Mouse (Mus musculus): ENCODE measurements at regions not wholly inside any gene's neighbourhood (a gene's known extent, or its start where the extent isn't known, plus 50 kb on each side); places are given as distances from the start of the nearest gene placed in this dataset. TPM values are rescaled to one million over a fixed set of nuclear protein-coding genes. Genes with fewer than 3 reads are reported as not detected.
A peak's percentile ranks its signal among the peaks of the same experiment; 100 is the strongest.

GRCm38 (mm10) chr1:30144997-30145396, 728.7 kb downstream of the Phf3 start:
- Histone ChIP-seq H3K4me2 (ENCODE audit: low read length) (no peak overlapping the region), H3K4me3 (ENCODE audit: low read depth, low read length) (no peak overlapping the region), H3K27ac (ENCODE audit: low read length) (no peak overlapping the region), H3K27me3 (ENCODE audit: control insufficient read depth, insufficient read depth, low read depth, low read length) (no peaks in the 10 kb centered on the region), H3K9ac (ENCODE audit: low read depth, low read length) (no peak overlapping the region), H3K9me3 (replicated peaks; ENCODE audit: control insufficient read depth, low read length, poor library complexity, severe bottlenecking) (no peaks in the 10 kb centered on the region), H3K4me1 (ENCODE audit: control insufficient read depth, insufficient read depth, low read length) (no peaks in the 10 kb centered on the region), H3K36me3 (ENCODE audit: control insufficient read depth, insufficient read depth, low read length) (no peaks in the 10 kb centered on the region)
- 78% methylated on average over 4 of the region's 4 CpGs for WGBS
- ATAC-seq: peak; percentile 84

GRCm38 (mm10) chr1:30114186-30114585, 759.5 kb downstream of the Phf3 start:
- no peak for ATAC-seq
- H3K4me3 ChIP-seq (ENCODE audit: low read depth, low read length): no peak overlapping the region
- 95% methylated on average over 3 of the region's 3 CpGs for WGBS

More at GRCm38 (mm10) chr1:30114186-30114585, 759.5 kb downstream of the Phf3 start:
- Histone ChIP-seq H3K4me1 (ENCODE audit: control insufficient read depth, insufficient read depth, low read length) (no peaks in the 10 kb centered on the region), H3K9me3 (replicated peaks; ENCODE audit: control insufficient read depth, low read length, poor library complexity, severe bottlenecking) (no peaks in the 10 kb centered on the region), H3K4me2 (ENCODE audit: low read length) (no peak overlapping the region), H3K27me3 (ENCODE audit: control insufficient read depth, insufficient read depth, low read depth, low read length) (no peaks in the 10 kb centered on the region), H3K36me3 (ENCODE audit: control insufficient read depth, insufficient read depth, low read length) (no peaks in the 10 kb centered on the region), H3K27ac (ENCODE audit: low read length) (no peak overlapping the region), H3K9ac (ENCODE audit: low read depth, low read length) (no peak overlapping the region)

Small RNA genes lying in the stretch of these regions (microRNA-seq; reads per million reads assigned to microRNA genes)
- not detected for gene Gm27430
